Mouse (Mus musculus): ENCODE results near the gene Cyp51.
"Not testable (repeated sequence)": the region's sequence is repeated elsewhere in the genome, so short reads cannot be mapped to it uniquely, and the experiment has no call there.

Gene Cyp51

DNA sequence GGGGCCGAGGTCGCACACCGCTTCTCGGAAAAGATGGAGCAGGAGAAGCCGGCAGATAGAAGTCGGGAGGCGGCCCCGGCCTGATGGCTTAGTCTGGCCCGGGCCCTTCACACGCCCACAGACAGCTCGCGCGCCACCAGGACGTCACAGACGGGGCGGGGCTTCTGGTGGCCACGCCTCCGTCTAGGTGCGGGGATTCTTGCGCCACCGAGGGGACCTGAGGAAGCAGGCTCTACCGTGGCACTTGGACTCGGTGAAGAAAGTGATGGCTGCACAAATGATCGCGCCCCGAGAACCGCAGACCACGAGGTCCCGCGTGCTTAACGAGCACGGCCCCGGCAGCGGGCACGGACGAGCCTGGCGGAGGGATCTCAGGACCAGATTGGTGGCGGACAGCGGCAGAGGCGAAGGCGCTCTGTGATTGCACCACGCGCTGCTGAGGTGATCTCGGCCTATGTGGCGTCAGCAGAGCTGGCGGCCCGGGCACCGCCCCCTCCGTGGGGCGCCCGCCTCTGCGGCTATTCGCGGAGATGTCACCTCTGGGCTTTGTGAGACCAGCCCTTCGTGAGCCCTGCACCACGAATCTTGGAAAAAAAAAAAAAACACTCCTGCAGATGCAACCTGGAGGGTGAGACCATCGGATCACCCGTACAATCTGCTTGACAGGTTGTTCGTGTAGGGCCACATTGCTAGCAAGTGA lies at the start of gene Cyp51:
Gene Cyp51, minus strand, starts transcription at position 406 of the 700 bp plus-strand sequence.
- DNase-seq (ENCODE audit: low spot score in 2 of 2) = peak; percentile 79 to 84

DNA sequence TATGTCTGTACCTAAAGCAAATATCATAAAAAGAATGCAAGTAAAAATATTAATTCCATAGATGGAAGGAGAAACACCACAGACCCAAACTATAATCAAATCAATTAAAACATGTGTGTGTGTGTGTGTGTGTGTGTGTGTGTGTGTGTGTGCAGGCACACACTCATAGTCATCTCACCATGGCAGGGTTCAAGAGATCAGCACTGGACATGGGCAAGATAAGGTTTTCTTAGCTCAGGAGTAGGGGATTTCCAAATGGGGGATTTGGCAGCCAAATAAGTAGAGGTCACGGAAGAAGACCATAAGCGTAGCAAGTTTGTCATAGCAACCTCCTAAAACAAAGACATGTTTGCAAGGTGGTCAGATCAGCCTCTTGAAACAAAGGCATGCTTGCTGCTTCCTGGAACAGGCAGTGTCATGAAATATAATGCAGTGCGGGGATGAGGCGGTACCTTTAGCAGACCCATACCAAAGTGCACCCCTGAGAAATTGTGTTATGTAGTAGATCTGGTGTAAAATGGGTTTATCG lies 8.1 kb upstream of the Cyp51 start:
- DNase-seq (ENCODE audit: low spot score in 2 of 2) = no peak

DNA sequence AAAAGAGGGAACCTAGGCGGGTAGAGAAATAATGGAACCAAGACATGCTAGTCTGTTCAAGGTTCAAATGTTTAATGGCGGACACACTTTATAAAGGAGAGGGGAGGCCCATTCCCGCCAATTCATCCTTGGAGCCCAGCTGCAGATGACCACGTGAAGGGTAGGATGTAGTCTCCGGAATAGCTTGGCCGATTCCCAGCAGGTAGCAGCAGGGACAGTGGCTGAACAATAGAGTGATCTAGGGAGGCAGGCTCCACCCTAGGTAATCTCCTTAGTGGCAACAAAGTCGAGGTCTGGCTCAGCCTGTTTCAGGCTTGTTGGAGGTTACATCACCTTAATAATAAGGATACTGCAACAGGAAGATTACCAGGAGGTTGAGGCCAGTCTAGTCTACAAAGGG lies 2.5 kb upstream of the Cyp51 start:
- not testable (repeated sequence) for DNase-seq (ENCODE audit: low spot score in 2 of 2)

GRCm38 (mm10) chr5:4105651-4106186 lies 1.2 kb upstream of the Cyp51 start:
- DNase-seq (ENCODE audit: low spot score in 2 of 2) = no peak

- no peak for DNase-seq (ENCODE audit: low spot score in 2 of 2)
Measured at GRCm38 (mm10) chr5:4103626-4104340, 763 bp downstream of the Cyp51 start.

- DNase-seq (ENCODE audit: low spot score in 2 of 2) = no peak
Measured at GRCm38 (mm10) chr5:4101770-4102169, 2.8 kb downstream of the Cyp51 start.

GRCm38 (mm10) chr5:4101031-4101430 lies 3.5 kb downstream of the Cyp51 start:
- no peak for DNase-seq (ENCODE audit: low spot score in 2 of 2)

DNA sequence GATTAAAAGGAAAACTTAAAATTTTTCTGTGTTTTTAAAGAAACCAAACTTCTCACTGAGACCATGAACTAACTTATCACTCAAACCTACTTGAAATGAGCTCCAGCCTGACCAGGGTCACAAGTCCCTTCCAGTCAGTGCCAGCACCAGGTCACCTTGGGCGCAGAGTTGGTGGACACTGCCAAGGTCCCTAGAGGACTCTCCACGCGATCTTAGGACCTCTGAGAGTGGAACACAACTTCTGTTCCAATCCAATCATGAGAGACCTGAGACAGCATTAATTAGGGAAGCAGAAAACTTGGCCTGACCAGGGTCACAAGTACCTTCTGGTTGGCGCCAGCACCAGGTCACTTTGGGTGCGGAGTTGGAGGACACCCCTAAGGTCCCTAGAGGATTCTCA lies 10.1 kb downstream of the Cyp51 start:
- no peak for DNase-seq (ENCODE audit: low spot score in 2 of 2)

GRCm38 (mm10) chr5:4088190-4088589 lies 16.4 kb downstream of the Cyp51 start:
- DNase-seq (ENCODE audit: low spot score in 2 of 2) = no peak

DNA sequence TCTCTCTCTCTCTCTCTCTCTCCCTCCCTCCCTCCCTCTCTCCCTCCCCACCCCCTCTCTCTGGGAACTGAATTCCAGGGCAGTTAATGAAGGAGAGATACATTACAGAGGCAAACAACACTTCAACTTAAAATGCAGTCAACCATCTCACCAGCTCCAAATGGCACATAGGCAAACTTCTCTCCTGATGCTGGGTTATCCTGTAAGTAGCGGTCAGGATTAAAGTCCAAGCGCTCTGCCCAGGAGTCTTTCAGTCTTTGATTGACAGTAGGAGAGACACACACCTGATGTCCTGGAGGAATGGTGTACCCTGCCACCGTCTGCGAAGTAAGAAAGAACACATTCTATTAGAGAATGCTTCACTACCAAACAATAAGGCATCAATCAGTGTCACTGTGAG lies 18.2 kb downstream of the Cyp51 start:
- DNase-seq (ENCODE audit: low spot score in 2 of 2) = no peak

DNA sequence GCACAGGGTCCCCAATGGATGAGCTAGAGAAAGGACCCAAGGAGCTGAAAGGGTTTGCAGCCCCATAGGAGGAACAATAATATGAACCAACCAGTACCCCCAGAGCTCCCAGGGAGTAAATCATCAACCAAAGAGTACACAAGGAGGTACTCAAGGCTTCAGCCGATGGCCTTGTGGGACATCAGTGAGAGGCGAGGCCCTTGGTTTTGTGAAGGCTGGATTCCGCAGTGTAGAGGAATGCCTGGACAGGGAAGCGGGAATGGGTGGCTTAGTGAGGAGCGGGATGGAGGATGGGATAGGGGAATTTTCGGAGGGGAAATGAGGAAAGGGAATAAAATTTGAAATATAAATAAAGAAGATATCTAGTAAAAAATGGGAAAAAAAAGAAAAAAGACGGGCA lies 19.6 kb downstream of the Cyp51 start:
- no peak for DNase-seq (ENCODE audit: low spot score in 2 of 2)

DNA sequence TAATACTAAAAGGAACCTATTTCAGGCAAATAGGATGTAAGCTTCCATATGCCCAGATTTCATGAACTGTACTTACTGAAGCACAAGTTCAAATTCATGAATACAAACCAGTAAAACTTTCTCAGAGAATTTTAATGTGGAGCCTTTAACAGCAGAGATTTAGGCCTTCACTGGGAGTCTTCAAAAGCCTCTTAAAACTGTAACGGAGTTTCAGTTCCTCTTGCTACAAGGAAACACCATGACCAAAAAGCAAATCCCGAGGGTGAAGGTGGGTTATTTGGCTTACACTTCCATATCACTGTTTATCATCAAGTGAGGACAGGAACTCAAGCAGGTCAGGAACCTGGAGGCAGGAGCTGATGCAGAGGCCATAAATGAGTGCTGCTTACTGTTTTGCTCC lies 23.0 kb downstream of the Cyp51 start:
- no peak for DNase-seq (ENCODE audit: low spot score in 2 of 2)

- no peak for DNase-seq (ENCODE audit: low spot score in 2 of 2)
Measured at GRCm38 (mm10) chr5:4080861-4081260, 23.7 kb downstream of the Cyp51 start.

DNA sequence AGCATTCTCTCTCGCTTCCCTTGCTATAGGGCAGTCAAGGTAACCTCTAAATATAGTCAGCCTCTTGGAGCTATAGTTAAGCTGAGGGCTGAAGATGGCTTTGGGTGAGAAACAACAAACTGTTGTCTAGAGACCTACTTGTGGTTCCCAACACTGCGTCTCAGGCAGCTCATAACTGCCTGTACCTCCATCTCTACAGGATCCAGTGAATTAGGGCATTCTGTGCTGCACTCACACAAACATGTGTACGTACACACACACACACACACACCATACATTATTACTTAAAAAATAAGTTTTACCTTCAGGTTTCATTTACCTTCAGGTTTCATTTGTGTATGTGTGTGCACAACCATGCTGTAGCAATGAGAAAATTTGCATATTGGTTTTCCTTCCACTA lies 25.5 kb downstream of the Cyp51 start:
- no peak for DNase-seq (ENCODE audit: low spot score in 2 of 2)

DNA sequence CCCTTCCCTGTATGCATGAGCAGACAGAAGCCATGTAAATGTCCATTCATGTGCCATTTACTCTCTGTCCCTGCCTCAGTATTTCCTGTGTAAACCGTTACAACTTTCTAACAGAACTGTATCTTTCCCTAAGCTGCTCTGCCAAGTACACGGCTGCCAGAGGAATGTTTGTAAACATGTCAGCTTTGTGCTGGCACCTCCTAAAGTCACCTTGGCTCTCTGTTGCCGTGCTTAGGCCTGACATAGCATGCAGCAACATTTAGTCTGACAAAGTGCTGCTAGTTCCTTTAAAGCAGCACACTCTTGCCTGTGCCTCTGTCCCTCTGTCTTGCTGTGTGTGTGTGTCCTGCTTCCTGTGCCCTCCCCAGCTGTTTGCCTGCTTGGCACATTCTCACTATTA lies 37.3 kb downstream of the Cyp51 start:
- no peak for DNase-seq (ENCODE audit: low spot score in 2 of 2)

DNA sequence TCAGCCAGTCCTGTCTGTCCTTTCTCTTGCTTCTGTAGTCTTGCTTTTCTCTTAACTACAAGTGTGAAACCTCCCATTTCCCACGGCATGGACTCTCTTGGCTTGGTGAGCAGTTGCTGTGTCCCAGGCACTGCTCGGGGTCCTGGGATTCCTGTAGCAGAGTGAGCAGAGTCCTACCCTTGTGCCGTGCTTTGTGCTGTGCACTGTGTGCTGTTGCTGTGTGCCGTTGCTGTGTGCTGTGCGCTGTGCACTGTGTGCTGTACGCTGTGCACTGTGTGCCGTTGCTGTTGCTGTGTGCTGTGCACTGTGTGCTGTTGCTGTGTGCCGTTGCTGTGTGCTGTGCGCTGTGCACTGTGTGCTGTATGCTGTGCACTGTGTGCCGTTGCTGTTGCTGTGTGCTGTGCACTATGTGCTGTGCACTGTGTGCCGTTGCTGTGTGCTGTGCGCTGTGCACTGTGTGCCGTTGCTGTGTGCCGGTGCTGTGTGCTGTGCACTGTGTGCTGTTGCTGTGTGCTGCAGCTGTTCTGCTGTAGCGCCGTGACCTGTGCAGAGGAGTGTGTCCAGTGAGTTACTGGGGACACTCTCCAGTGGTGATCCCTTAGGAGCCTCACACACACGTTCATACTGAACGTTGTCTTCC lies 38.0 kb downstream of the Cyp51 start:
- no peak for DNase-seq (ENCODE audit: low spot score in 2 of 2)

- no peak for DNase-seq (ENCODE audit: low spot score in 2 of 2)
Measured at GRCm38 (mm10) chr5:4060313-4060712, 44.2 kb downstream of the Cyp51 start.

GRCm38 (mm10) chr5:4040922-4041321 lies 63.6 kb downstream of the Cyp51 start:
- DNase-seq (ENCODE audit: low spot score in 2 of 2) = no peak

DNA sequence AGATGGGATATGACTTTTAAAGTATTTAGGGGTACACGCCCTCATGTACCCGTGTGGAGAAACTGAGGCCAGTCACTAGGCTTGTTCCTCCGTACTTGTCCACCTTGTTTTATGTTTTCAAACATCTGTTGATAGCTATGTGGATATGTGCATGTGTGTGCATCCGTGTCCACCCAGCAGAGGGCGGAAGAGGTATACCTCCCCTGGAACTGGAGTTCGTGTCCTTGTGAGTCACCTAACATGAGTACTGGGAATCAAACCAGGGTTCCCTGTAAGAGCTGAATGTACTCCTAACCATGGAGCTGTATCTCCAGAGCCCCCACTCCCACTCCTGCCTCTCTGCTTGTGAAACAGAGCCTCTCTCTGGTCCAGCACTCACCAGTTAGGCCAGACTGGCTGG lies 64.2 kb downstream of the Cyp51 start:
- no peak for DNase-seq (ENCODE audit: low spot score in 2 of 2)

- DNase-seq (ENCODE audit: low spot score in 2 of 2) = no peak
Measured at GRCm38 (mm10) chr5:4039351-4039750, 65.2 kb downstream of the Cyp51 start.

GRCm38 (mm10) chr5:4036686-4037085 lies 67.9 kb downstream of the Cyp51 start:
- DNase-seq (ENCODE audit: low spot score in 2 of 2) = no peak

DNA sequence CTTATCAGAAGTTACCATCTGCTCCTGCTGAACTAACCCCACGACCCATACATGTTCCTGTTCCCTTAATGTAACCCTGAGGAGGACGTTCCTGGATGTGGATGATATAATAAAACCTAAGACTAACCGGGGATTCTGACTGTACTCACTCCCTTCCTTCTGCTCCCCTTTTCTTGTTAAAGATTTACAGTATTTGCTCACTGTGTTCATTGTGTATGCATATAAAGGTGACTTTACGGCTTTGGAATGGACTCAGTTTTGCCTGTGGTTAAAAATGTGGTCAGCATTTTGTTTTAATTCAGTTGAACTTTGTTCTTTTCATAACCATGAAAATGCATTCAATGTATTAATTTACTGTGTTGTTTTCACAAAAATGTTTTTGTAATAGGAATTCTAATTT lies 72.7 kb downstream of the Cyp51 start:
- DNase-seq (ENCODE audit: low spot score in 2 of 2) = no peak
